Mouse (Mus musculus): ENCODE results near the gene Syngr1.

Gene Syngr1

DNA sequence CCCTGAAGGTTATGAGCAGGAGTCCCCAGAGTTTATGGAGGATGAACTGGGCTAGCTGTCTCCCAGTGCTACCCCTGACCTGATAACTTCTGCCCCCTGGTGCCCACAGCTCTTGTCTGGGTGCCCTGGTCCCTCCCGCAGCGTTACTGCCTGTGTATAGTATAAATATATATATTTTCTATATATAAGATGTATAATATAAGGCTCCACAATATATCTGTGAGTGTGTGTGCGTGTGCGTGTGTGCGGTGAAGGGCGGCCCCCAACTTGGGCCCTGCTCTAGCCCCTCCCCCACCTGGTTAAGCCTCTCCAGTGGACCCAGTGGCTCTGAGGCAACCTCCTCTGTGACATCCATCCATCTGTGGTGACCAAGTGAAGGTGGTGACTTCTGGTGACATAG lies 27.9 kb downstream of the Syngr1 start:
- peak in 1 of 2 experiments; percentile 39 for DNase-seq

GRCm38 (mm10) chr15:80121721-80122325 lies 30.7 kb downstream of the Syngr1 start:
- DNase-seq: peak; percentile 96 to 97

GRCm38 (mm10) chr15:80122431-80122830 lies 31.3 kb downstream of the Syngr1 start:
- peak in 1 of 2 experiments; percentile 45 for DNase-seq

DNA sequence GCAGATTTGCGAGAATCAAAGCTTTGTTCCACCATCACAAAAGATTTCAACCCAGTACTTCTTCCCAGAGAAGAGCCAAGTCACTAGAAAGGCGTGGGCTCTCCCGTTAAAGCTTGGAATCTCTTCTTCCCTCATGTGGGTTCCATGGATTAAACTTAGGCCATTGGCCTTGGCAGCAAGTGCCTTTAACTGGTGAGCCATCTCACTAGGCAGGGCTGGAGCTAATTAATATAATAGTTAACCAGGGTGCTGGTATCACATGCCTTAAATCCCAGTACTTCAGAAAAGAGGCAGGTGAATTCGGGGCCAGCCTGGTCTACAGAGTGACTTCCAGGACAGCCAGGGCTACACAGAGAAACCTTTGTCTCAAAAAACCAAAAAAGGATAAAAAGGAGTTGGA lies 33.5 kb downstream of the Syngr1 start:
- no peak for DNase-seq

DNA sequence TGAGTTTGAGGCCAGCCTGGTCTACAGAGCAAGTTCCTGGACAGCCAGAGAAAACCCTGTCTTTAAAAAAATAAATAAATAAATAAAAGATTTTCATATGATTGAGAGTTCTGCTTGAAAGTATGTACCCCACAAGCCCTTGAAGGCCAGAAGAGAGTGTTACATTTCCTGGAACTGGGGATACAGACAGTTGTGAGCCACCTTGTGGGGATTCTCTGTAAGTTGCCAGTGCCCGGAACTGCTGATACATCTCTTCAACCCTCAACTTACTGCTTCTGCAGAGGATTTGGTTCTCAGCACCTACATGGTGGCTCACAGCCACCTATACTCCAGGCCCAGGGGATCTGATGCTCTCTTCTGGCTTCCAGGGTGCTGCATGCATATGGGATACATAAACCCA lies 36.1 kb downstream of the Syngr1 start:
- peak in 1 of 2 experiments; percentile 46 for DNase-seq

DNA sequence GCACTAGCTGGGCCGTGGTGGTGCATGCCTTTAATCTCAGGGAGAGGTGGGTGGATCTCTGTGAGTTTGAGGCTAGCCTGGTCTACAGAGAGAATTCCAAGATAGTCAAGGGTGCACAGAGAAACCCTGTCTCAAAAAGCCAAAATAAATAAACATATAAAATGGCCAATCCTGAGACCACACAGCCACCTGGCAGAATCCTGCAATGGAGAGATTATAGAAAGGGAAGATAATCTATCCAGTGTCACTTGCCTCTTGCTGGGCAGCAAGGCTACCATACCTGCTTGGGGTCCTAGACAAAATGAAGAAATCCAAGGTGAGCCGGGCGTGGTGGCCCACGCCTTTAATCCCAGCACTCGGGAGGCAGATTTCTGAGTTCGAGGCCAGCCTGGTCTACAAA lies 38.8 kb downstream of the Syngr1 start:
- no peak for DNase-seq

- DNase-seq: no peak
Measured at GRCm38 (mm10) chr15:80130689-80131088, 39.6 kb downstream of the Syngr1 start.

DNA sequence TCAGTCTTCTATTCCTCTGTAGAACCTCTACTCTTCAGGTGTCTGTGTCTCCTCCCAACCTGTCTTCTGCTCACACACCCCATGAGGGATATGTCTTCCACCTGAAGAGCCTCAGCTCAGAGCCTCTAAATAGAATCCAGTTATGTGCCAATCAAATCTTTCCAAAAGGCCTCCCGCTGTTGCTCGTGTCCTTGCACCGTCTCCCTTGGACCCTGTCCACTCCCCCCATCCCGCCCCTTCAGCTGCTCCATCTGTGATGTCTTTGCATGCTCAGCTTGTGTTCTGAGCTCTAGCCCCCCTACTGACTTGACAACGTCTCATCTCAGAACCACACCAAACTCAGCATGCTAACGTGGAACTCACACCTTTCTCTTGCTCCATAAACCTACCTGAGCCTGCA lies 40.3 kb downstream of the Syngr1 start:
- peak; percentile 82 to 88 for DNase-seq

DNA sequence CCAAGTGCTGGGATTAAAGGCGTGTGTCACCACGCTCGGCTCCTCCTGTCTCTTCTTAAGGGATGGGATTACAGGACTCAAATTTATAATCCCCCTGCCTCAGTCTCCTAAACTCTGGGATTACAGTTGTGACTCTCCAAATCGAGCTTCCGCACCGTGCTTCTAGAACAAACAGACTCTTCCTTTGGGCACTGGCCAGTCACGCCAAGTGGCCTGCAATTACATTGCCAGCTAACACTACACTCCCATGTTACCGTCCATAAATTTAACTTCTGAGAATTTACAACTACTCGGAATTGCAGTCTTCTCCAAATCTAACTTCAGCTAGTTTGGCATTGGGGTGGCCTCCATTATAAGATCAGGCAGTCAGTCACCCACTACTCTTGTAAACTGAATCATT lies 41.3 kb downstream of the Syngr1 start:
- peak; percentile 50 to 61 for DNase-seq

- peak; percentile 96 for DNase-seq
Measured at GRCm38 (mm10) chr15:80132993-80133586, 42.0 kb downstream of the Syngr1 start, which contains the start of gene Tab1. TSS of gene Tab1 (plus strand) at chr15:80133127.

DNA sequence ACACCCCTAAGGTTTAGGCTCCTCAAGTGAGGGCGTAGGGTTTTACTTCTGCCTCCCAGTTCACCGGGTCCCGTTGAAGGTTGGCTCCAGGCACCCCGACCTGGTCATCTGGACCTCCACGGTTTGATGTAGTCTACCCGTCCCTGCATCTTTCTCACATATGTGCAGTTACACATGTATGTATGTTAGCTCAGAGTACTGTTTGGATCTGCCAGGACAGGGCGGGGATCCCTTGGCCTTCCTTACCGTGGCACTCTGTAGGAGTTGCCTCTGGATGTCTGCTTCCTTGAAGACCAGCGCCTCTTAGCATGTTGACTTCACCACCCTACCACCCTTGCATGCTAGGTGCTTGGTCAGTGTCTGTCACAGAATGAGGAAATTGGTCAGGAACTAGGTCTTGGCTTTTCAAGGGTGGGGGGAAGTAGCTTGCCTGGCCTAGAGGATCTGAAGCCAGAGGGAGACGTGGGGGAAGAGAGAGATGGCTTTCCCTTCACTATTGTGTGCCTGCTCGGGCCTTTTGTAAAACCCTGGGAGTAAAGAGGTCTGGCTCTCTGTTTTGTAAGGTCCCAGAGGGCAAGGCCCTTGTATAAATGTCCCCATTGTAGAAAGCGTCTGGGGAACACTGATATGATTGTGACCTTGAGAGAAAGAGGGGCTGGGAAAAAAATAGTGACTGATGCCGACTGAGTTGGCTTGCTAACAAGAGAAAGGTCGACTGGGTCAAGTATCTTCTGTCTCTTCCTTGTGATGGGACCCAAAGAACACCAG lies 42.7 kb downstream of the Syngr1 start:
- DNase-seq: peak in 1 of 2 experiments; percentile 48

DNA sequence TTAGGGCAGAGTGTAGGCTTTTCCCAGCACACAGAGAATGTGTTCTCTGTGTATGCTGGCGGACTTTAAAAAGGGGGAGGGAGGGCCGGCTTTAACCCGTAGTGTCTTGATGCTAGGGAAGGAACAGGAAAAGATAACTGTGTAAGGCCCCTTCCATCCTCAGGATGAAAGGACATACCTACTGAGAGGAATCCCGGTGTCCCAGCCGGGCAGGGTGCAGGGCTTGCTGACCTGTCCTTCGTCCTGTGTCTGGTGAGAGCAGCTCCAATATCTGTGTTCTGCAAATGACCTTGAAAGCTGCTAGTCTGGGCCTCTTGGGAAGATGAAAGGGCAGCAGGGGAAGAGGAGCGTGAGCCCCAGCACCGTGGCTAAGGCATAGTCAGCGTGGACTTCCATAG lies 43.3 kb downstream of the Syngr1 start:
- no peak for DNase-seq

DNA sequence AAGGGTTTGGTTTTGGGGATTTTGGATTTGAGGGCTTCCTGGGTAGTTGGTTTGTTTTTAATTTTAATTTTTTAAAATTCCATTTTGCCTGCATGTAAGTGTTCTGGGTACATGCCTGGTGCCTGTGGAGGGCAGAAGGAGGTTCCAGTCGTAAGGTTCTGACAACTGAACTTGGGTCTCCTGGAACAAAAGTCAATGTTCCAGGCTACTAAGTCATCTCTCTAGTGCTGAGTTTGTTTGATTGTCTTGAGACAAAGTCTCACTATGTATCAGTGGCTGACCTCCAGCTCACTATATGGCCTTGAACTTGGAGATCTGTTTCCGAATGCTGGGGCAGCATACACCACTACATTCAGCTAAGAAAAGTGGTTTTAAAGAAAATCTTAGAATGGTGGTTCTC lies 44.4 kb downstream of the Syngr1 start:
- DNase-seq: no peak

DNA sequence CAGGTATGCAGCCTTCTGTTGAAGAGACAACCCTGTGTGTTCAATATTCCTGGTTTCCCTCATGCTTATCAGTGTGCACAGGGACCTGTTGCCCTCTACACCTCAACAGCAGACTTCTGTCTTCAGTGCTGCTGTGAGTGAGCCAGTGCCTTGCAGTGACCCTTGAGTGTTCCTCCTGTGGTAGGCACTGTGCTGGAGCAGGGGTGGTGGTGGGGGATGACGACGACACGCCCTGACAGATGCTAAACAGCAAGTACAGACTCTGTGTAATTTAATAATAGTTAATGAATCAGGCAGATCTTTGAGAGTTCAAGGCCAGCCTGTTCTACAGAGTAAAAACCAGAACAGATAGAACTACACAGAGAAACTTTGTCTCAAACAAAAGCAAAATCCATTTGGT lies 45.5 kb downstream of the Syngr1 start:
- no peak for DNase-seq

DNA sequence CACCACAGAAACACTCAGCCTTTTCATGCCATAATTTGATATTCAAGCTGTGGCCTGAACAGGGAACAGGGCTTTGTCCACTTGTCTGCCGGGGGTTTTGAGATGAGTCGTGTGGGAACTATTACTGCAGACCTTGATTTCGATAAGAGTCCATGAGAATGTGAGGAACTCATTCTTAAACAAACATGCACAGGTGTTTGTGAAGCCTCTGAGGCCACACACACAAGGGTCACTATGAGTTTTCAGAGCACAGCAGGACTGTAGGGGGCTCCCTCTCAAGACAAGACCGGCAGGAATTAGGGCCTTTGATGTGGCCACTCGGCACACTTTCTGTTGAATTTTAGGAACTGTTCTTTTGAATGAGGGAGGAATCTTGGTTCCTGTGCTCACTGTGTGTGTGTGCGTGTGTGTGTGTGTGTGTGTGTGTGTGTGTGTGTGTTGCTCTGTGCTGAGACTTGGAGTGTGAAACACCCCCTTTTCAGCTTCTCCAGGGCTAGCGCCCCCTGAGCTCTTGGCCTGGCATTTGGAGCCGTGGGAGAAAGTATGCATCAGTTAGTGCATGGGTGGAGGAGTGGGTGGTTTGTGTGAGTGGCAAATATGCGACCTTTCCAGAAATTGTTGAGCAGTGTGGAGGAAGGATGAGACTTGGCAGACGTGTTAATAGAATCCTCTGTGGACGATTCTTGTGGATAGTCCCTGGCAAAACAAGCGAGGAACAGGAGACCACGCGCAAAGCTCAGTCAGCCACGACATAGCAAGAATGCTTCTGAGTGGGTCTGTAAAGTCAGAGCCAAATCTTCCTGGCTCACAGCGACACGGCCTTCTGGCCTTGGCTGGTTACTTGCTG lies 47.0 kb downstream of the Syngr1 start:
- DNase-seq: no peak

GRCm38 (mm10) chr15:80140302-80140701 lies 49.2 kb downstream of the Syngr1 start:
- no peak for DNase-seq

DNA sequence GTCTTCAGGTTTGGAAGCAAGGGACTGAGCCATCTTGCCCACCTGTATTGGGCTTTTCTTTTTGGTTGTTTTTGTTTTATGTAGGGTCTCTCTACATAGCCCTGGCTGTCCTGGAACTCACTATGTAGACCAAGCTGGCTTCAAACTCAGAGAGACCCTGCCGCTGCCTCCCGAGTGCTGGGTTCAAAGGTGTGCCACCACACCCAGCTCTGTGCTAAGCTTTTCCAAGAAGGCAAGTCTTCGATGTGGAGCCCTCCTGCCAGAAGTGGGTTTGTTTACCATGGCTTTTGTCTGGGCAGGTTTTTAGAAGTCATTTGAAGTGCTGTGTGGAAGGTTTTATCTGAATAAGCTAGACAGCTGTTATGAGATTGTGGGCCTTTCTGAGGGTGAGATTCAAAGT lies 49.7 kb downstream of the Syngr1 start:
- no peak for DNase-seq

- no peak for DNase-seq
Measured at GRCm38 (mm10) chr15:80142130-80142529, 51.0 kb downstream of the Syngr1 start.

DNA sequence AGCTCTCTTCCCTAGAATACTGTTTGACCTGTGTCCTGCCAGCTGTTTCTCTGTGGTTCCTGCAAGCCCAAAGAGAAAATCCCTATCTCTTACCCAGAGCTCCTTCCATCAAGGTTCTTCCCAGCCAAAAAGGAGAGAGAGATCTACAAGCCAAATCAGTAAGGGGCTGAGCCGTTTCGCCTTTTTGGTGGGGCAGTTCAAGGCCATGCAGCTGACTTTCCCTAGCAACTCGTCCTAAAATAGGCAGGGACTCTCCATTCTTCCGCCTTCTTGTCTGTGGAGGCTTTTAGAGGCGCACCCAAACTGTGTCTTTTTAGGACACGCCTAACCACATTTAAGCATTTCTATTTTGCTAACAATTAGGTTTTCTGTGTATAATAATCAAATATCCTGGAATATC lies 52.6 kb downstream of the Syngr1 start:
- no peak for DNase-seq

DNA sequence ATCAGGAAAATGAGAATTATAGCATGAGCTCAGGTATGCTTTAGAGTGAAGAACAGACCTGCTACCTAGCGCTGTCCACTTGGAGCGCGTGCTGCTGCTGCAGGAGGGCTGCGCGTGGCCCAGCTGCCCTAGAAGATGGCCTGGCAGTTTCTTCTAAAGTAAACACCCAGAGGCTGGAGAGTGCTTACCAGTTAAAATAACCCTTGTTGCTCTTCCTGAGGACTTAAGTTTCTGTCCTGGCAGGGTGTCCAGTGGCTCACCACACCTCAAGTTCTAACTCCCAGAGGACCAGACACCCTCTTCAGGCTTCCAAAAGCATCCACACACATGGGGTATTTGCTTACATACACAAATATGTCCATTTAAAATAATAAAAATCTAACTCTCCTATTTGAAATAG lies 54.3 kb downstream of the Syngr1 start:
- DNase-seq: no peak

DNA sequence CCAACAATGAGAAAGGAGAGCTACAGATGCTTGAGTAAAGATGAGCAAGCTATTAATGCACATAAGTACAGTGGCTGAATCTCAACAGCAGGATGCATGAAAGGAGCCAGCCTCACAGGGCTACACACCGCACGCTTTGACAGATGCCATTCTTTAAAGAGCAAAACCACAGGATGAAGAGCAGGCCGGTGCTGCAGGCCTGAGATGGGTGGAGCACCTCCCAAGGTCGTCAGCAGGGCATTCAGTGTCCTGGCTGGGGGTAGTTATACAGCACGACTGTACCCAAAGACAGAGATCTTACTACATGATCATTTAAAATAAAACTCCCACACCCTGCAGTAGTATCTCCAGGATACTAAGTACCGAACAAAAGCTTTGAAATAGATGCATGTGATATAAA lies 55.0 kb downstream of the Syngr1 start:
- no peak for DNase-seq

- DNase-seq: no peak
Measured at GRCm38 (mm10) chr15:80147090-80147489, 56.0 kb downstream of the Syngr1 start.

GRCm38 (mm10) chr15:80147511-80147910 lies 56.4 kb downstream of the Syngr1 start:
- DNase-seq: no peak
